In genomic region chr8:35125179-35125578, GRCm38 (mm10) we compare ENCODE assay signal across 19 mouse cellular contexts.
"Had no signal": no experiment of that assay in that cellular context is flagged by ENCODE, and none has a peak within 500 bp of the region (broad histone marks: within the 10 kb centered on the region; RNA-seq: fewer than 3 reads in every experiment).

No protein-coding gene starts in this region.

- H3K27me3 ChIP-seq: liver, embryonic 15.5 days; midbrain, embryonic 12.5 days; neural tube, embryonic 13.5 days; neural tube, embryonic 15.5 days had no signal

- DNase-seq: lung, adult 18-20 months; lung, embryonic 14.5 days; lung, postnatal 10 days; lung, postnatal 4 days; midbrain, embryonic 14.5 days; retina, postnatal 1 day; right cerebral cortex, adult 18-20 months; right cerebral cortex, postnatal 25 days; right cerebral cortex, postnatal 4 days; spleen, adult 18-20 months; thymus, adult 18-20 months; thymus, postnatal 14 days; thymus, postnatal 36 days had no signal

- H3K9me3 ChIP-seq: liver, embryonic 15.5 days; midbrain, embryonic 12.5 days; neural tube, embryonic 13.5 days; neural tube, embryonic 15.5 days had no signal

- H3K9ac ChIP-seq: liver, embryonic 15.5 days; lung, embryonic 14.5 days; midbrain, embryonic 12.5 days; neural tube, embryonic 13.5 days; neural tube, embryonic 15.5 days had no signal

- ATAC-seq: midbrain, embryonic 16.5 days had no signal

- H3K4me3 ChIP-seq: liver, embryonic 15.5 days; midbrain, embryonic 12.5 days; myocyte; neural tube, embryonic 13.5 days; neural tube, embryonic 15.5 days had no signal

- H3K36me3 ChIP-seq: liver, embryonic 15.5 days; midbrain, embryonic 12.5 days; neural tube, embryonic 13.5 days; neural tube, embryonic 15.5 days had no signal

- H3K27ac ChIP-seq: liver, embryonic 15.5 days; midbrain, embryonic 12.5 days; neural tube, embryonic 13.5 days; neural tube, embryonic 15.5 days had no signal

- H3K4me2 ChIP-seq: liver, embryonic 15.5 days; lung, embryonic 14.5 days; midbrain, embryonic 12.5 days; neural tube, embryonic 13.5 days; neural tube, embryonic 15.5 days had no signal
